Mouse (Mus musculus): ENCODE measurements around the gene Kcna4. TPM values are rescaled to one million over a fixed set of nuclear protein-coding genes. Genes with fewer than 3 reads are reported as not detected.

Kcna4 gene
- polyA plus RNA-seq, 1 experiment from 2014 or later = 2.2 TPM

Other genes starting within 250 kb of the Kcna4 start
- not detected in 2 replicates for gene Fshb, start 231.0 kb upstream of the Kcna4 start, polyA plus RNA-seq (2014; fragmentation: Nextera tagmentation; extraction: Ambion mirVana)